Mouse (Mus musculus) heart, postnatal 25 days (tissue): ENCODE measurements around the gene Robo2. TPM values are rescaled to one million over a fixed set of nuclear protein-coding genes. Genes with fewer than 3 reads are reported as not detected.
"Not testable (repeated sequence)": the region's sequence is repeated elsewhere in the genome, so short reads cannot be mapped to it uniquely, and the experiment has no call there.

Experiments
- DNase-seq: peaks from one replicate; pipeline ENCODE4 v3.0.0; 2022; ENCODE audit warnings: low spot score
- intact Hi-C: fragments of 180-260 bp; cut with DNase I; formaldehyde crosslinking; loops from one replicate; pipeline ENCODE4 v1.15.1; 2025
- total RNA-seq, 2 experiments: library from RNA; stranded (reverse); gene quantifications; 2 replicates each; pipeline ENCODE4 v1.2.3; 2021

Gene Robo2
- total RNA-seq, 2 experiments from 2014 or later = 0.89 to 1.5 TPM

GRCm38 (mm10) chr16:74111101-74111500, 300.5 kb downstream of the Robo2 start:
- DNase-seq = no peak
- intact Hi-C loops = no loop called here

- DNase-seq, intact Hi-C loops: not testable (repeated sequence)
Observed at GRCm38 (mm10) chr16:74104449-74104848, 307.2 kb downstream of the Robo2 start.

- no peak for DNase-seq
- intact Hi-C loops = no loop called here
Observed at GRCm38 (mm10) chr16:74092997-74093801, 318.4 kb downstream of the Robo2 start.

- DNase-seq = no peak
- intact Hi-C loops = no loop called here
Observed at GRCm38 (mm10) chr16:74089951-74090350, 321.7 kb downstream of the Robo2 start.

GRCm38 (mm10) chr16:74084188-74084587, 327.4 kb downstream of the Robo2 start:
- DNase-seq = no peak
- intact Hi-C loops = no loop called here

GRCm38 (mm10) chr16:74072671-74073070, 339.0 kb downstream of the Robo2 start:
- no peak for DNase-seq
- intact Hi-C loops = no loop called here

- intact Hi-C loops = no loop called here
- DNase-seq = no peak
Observed at GRCm38 (mm10) chr16:74070628-74071027, 341.0 kb downstream of the Robo2 start.

- DNase-seq = no peak
- intact Hi-C loops = no loop called here
Observed at GRCm38 (mm10) chr16:74065958-74066357, 345.7 kb downstream of the Robo2 start.

- intact Hi-C loops = no loop called here
- DNase-seq = no peak
Observed at GRCm38 (mm10) chr16:74061951-74062350, 349.7 kb downstream of the Robo2 start.

GRCm38 (mm10) chr16:74061479-74061878, 350.1 kb downstream of the Robo2 start:
- intact Hi-C loops = no loop called here
- no peak for DNase-seq

GRCm38 (mm10) chr16:74056886-74057285, 354.7 kb downstream of the Robo2 start:
- intact Hi-C loops = no loop called here
- DNase-seq = no peak

- no peak for DNase-seq
- intact Hi-C loops = no loop called here
Observed at GRCm38 (mm10) chr16:74056210-74056609, 355.4 kb downstream of the Robo2 start.

GRCm38 (mm10) chr16:74055061-74055751, 356.4 kb downstream of the Robo2 start:
- no peak for DNase-seq
- intact Hi-C loops = no loop called here

GRCm38 (mm10) chr16:74049467-74049866, 362.2 kb downstream of the Robo2 start:
- no peak for DNase-seq
- intact Hi-C loops = no loop called here

GRCm38 (mm10) chr16:74048980-74049379, 362.6 kb downstream of the Robo2 start:
- no peak for DNase-seq
- intact Hi-C loops = no loop called here

GRCm38 (mm10) chr16:74047232-74047631, 364.4 kb downstream of the Robo2 start:
- intact Hi-C loops = no loop called here
- no peak for DNase-seq

- DNase-seq, intact Hi-C loops: not testable (repeated sequence)
Observed at GRCm38 (mm10) chr16:74040797-74041196, 370.8 kb downstream of the Robo2 start.

GRCm38 (mm10) chr16:74027822-74028221, 383.8 kb downstream of the Robo2 start:
- intact Hi-C loops = no loop called here
- DNase-seq = no peak

- intact Hi-C loops = no loop called here
- no peak for DNase-seq
Observed at GRCm38 (mm10) chr16:74022281-74022978, 389.2 kb downstream of the Robo2 start.

- intact Hi-C loops = no loop called here
- DNase-seq = no peak
Observed at GRCm38 (mm10) chr16:74005767-74006166, 405.9 kb downstream of the Robo2 start.

- intact Hi-C loops = no loop called here
- DNase-seq = no peak
Observed at GRCm38 (mm10) chr16:74001331-74001730, 410.3 kb downstream of the Robo2 start.
